Mouse (Mus musculus): Measurements from ENCODE around the gene Eif2b4. TPM values are rescaled to one million over a fixed set of nuclear protein-coding genes. Genes with fewer than 3 reads are reported as not detected.

The Eif2b4 gene
- polyA plus RNA-seq, 2 experiments from 2014 or later, result 37.6 to 41.9 TPM

DNA sequence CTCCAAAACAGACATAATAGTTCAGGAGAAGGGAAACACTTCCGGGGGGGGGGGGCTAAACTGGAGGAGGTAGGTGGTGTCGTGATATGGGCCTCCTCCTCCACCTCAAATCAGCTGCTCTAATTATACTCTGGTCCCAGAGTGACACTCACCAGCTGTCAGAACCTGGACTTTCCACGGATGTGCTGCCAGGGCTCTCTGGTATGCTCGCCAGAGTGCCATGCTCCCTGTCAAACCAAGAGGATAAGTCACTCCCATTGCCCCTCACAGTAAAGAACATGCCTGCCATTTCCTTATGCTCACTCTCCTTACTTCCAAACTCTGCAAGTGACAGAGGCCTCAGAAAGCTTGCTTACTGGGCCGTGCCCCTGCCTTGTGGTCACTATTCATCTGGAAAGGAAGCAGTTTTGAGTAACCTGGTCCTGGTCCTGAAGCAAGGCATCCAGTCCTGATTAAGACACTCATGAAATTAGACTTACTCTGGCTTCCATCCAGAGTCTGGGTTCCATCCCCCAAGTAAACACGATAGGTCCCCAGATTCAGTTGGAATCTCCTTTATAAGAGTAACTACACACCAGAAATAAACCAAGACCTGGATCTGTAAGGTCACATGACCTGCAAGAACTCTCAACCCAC, 39.6 kb downstream of the Eif2b4 start:
- no peak for ATAC-seq

DNA sequence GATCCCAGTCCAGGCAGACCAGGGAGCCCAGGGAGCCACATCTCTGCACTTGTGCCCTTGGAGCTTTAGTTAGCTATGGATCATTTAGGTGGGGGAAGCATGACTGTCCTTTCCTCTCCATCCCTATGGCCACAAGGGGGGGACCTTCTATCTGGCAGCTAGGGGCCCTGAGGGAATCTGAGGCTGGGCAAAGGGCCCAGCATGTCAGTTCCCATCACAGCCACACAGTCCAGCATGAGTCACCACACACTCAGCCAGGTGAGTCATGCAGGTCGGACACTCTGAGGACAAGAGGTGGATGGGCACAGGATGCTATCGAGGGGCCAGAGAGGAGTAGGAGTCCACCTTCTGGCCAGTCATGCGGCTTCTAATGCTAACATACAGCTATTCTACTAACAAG, 41.5 kb downstream of the Eif2b4 start:
- no peak for ATAC-seq

DNA sequence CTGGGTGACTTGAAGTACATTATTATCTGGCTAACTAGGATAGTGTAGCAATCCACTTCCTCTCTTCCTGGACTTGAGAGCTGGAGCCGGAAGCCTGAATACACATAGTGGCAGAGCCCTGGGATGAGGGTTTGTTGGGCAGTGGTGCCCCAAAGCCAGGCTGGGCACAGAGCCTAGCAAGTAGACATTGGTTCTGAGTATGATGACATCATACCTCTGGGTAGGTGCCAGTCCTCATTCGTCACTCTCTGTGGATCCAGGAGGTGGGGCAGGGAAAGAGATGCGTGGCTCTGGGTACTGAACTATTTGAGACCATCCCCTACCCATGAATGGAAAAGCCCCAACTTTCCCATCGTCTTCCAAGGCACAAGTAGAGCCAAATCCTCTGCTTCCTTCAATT, 43.4 kb downstream of the Eif2b4 start:
- ATAC-seq, result no peak

GRCm38 (mm10) chr5:31138968-31139425, 54.2 kb downstream of the Eif2b4 start:
- no peak for ATAC-seq

GRCm38 (mm10) chr5:31138241-31138967, 54.8 kb downstream of the Eif2b4 start, which contains the start of gene Ucn:
Gene Ucn (minus strand): TSS chr5:31138829.
- no peak for ATAC-seq

DNA sequence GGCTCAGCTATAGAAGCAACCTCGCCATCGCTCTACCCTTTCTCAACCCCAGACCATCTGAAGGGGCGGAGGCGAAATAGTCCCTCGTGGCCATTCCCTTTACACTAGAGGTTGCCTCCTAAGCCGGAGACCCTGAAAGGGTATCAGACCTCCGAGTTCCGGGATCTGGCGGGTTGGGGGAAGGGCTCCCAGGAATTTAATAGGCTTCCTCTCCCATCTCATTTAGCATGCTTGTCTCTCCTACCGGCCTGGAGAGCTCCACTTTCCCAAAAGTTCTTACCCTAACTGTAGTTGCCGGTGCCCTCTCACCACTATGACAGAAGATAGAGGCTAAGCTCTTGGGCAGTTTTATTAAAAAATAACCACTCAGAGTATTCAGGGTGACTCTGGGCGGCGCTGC, 55.6 kb downstream of the Eif2b4 start:
- ATAC-seq, result no peak

Other genes with a start within 250 kb of the Eif2b4 start
- under 1 TPM in 1 of 2 experiments, not detected in 1; 0.50 TPM for gene Cgref1, start 247.8 kb downstream of the Eif2b4 start, polyA plus RNA-seq (2017; shearing (Covaris generic))
- 10 to 100 TPM; 60.4 to 71.0 TPM for gene Preb, start 233.1 kb downstream of the Eif2b4 start, polyA plus RNA-seq (2017; shearing (Covaris generic))
- not detected for gene Tcf23, start 224.8 kb downstream of the Eif2b4 start, polyA plus RNA-seq (2017; shearing (Covaris generic))
- gene Atraid, start 145.1 kb downstream of the Eif2b4 start, polyA plus RNA-seq (2017; shearing (Covaris generic)), result 10 to 100 TPM; 80.2 to 81.8 TPM
- 1 to 10 TPM; 2.7 to 3.2 TPM for gene Slc5a6, start 144.5 kb downstream of the Eif2b4 start, polyA plus RNA-seq (2017; shearing (Covaris generic))
- gene Cad, start 138.7 kb downstream of the Eif2b4 start, polyA plus RNA-seq (2017; shearing (Covaris generic)), result 1 to 10 TPM; 5.7 to 9.7 TPM
- under 1 TPM in 1 of 2 experiments, not detected in 1; 0.28 TPM for gene Dnajc5g, start 87.1 kb downstream of the Eif2b4 start, polyA plus RNA-seq (2017; shearing (Covaris generic))
- not detected for gene Slc30a3, start 85.2 kb downstream of the Eif2b4 start, polyA plus RNA-seq (2017; shearing (Covaris generic))
- not detected for gene Trim54, start 76.7 kb downstream of the Eif2b4 start, polyA plus RNA-seq (2017; shearing (Covaris generic))
- not detected for gene Ucn, start 54.6 kb downstream of the Eif2b4 start, polyA plus RNA-seq (2017; shearing (Covaris generic))
- 10 to 100 TPM; 44.0 to 44.5 TPM for gene Mpv17, start 39.2 kb downstream of the Eif2b4 start, polyA plus RNA-seq (2017; shearing (Covaris generic))
- 1 to 10 TPM; 1.6 to 2.3 TPM for gene Gm29609, start 13.5 kb downstream of the Eif2b4 start, polyA plus RNA-seq (2017; shearing (Covaris generic))
- gene Gtf3c2, start 13.3 kb downstream of the Eif2b4 start, polyA plus RNA-seq (2017; shearing (Covaris generic)), result 10 to 100 TPM; 64.6 to 66.3 TPM
- 100 to 1,000 TPM in 1 of 2 experiments, 10 to 100 TPM in 1; 99.1 to 123 TPM for gene Snx17, start 203 bp downstream of the Eif2b4 start, polyA plus RNA-seq (2017; shearing (Covaris generic))
- gene Zfp513, start 8.9 kb upstream of the Eif2b4 start, polyA plus RNA-seq (2017; shearing (Covaris generic)), result 1 to 10 TPM; 2.4 to 4.4 TPM
- 10 to 100 TPM; 57.8 to 69.6 TPM for gene Ppm1g, start 27.3 kb upstream of the Eif2b4 start, polyA plus RNA-seq (2017; shearing (Covaris generic))
- gene Nrbp1, start 47.4 kb upstream of the Eif2b4 start, polyA plus RNA-seq (2017; shearing (Covaris generic)), result 10 to 100 TPM; 90.1 to 91.2 TPM
- gene Gm9970, start 47.8 kb upstream of the Eif2b4 start, polyA plus RNA-seq (2017; shearing (Covaris generic)), result not detected
- 10 to 100 TPM; 26.6 to 35.5 TPM for gene Krtcap3, start 58.3 kb upstream of the Eif2b4 start, polyA plus RNA-seq (2017; shearing (Covaris generic))
- 1 to 10 TPM; 2.6 to 7.2 TPM for gene Ift172, start 97.7 kb upstream of the Eif2b4 start, polyA plus RNA-seq (2017; shearing (Covaris generic))
- gene Fndc4, start 102.7 kb upstream of the Eif2b4 start, polyA plus RNA-seq (2017; shearing (Covaris generic)), result not detected
- not detected for gene Gckr, start 104.0 kb upstream of the Eif2b4 start, polyA plus RNA-seq (2017; shearing (Covaris generic))

Measured in activated CD4-positive, CD25-positive, alpha-beta regulatory T cell, adult 4 months (primary cell).